Mouse (Mus musculus): ENCODE results near the gene Olfr514. TPM values are rescaled to one million over a fixed set of nuclear protein-coding genes. Genes with fewer than 3 reads are reported as not detected.

Olfr514 gene
- total RNA-seq (2023): not detected

DNA sequence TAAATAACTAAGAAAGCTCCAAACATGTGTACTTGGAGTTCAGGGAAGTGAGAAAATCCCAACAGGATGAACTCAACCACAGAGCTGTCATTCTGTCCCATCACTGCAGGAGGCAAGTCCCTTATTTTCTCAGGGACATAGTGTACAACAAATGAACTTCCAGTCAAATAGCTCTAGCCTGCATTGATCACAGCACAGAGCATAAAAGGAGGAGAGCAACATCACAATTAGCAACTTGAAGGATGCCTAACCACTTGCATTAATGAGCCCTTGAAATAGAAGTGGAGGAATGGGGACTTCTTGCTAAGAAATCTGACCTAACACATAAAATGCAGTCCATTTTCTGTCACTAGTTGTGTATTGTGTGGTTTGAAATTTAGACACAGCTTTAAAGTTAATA is at the start of gene Olfr514:
Gene Olfr514, minus strand, starts transcription at position 101 of the 400 bp plus-strand sequence.

DNA sequence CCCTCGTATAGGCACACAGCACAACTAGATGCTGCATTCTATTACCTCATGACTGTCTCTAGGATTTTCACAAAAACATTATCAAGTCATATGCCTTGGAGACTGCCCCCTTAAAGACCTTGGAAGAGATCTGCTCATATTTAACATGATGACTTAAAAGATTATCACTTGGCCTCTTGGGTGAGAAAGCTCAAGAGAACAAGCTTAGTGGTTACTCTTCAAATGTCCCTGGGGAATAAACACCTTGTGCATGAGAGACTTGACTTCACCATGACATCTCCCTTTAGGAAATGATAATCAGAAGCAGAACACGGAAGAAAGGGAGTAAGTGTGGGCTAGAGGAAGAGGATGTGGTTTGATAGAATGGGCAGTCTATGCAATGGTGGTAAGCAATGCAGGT is 46.5 kb upstream of the Olfr514 start, which contains the start of gene Olfr517:
Gene Olfr517, minus strand, starts transcription at position 101 of the 400 bp plus-strand sequence.

DNA sequence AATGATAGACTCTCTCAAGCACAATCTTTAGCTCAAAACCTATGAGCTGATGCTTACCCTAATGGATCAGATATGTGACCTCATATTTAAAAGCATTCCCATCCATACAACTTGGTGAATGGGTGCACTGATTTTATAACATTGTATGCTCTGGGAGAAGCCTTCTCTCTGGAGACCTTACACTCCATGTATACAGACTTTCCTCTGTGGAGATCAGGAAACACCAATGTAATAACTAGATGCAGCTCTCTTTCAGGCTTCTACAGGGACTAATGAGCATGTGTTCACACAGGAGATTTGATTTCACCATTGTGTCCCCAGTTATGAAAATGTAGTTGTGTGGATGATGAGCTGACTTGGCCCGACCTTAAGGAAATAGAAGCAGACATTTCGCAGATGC is 24.6 kb upstream of the Olfr514 start, which contains the start of gene Olfr516:
Gene Olfr516, minus strand, starts transcription at position 101 of the 400 bp plus-strand sequence.

Other genes with a start within 250 kb of the Olfr514 start
- not detected for gene Olfr506, start 215.2 kb downstream of the Olfr514 start, total RNA-seq (2023)
- gene Olfr507, start 204.2 kb downstream of the Olfr514 start, total RNA-seq (2023): not detected
- not detected for gene Olfr508, start 196.0 kb downstream of the Olfr514 start, total RNA-seq (2023)
- not detected for gene Olfr509, start 174.1 kb downstream of the Olfr514 start, total RNA-seq (2023)
- not detected for gene Olfr510, start 159.6 kb downstream of the Olfr514 start, total RNA-seq (2023)
- not detected for gene Olfr512, start 112.7 kb downstream of the Olfr514 start, total RNA-seq (2023)
- not detected for gene Olfr513, start 75.0 kb downstream of the Olfr514 start, total RNA-seq (2023)
- not detected for gene Olfr516, start 24.5 kb upstream of the Olfr514 start, total RNA-seq (2023)
- not detected for gene Olfr517, start 46.4 kb upstream of the Olfr514 start, total RNA-seq (2023)
- gene Olfr518, start 59.0 kb upstream of the Olfr514 start, total RNA-seq (2023): not detected
- not detected for gene Olfr519, start 68.4 kb upstream of the Olfr514 start, total RNA-seq (2023)
- 0.18 TPM for gene Nlrp10, start 104.2 kb upstream of the Olfr514 start, total RNA-seq (2023)
- 250 TPM for gene Eif3f, start 108.4 kb upstream of the Olfr514 start, total RNA-seq (2023)
- gene Tub, start 124.3 kb upstream of the Olfr514 start, total RNA-seq (2023): 1.7 TPM

All from CD4-positive naive resting alpha-beta T cell, adult 57 days (primary cell).